Mouse (Mus musculus): ENCODE results near the gene Soat1.

Soat1 gene

GRCm38 (mm10) chr1:156424054-156424453, 50.1 kb downstream of the Soat1 start:
- in situ Hi-C loops (cut with MboI) = loop anchor here (25.0 kb wide), 1 partner anchor 663 kb away; no protein-coding TSS in a partner anchor

GRCm38 (mm10) chr1:156423493-156423892, 50.6 kb downstream of the Soat1 start:
- in situ Hi-C loops (cut with MboI) = loop anchor here (25.0 kb wide), 1 partner anchor 664 kb away; no protein-coding TSS in a partner anchor

GRCm38 (mm10) chr1:156422856-156423255, 51.3 kb downstream of the Soat1 start:
- in situ Hi-C loops (cut with MboI) = loop anchor here (25.0 kb wide), 1 partner anchor 664 kb away; no protein-coding TSS in a partner anchor

- in situ Hi-C loops (cut with MboI) = loop anchor here (25.0 kb wide), 1 partner anchor 667 kb away; no protein-coding TSS in a partner anchor
Observed at GRCm38 (mm10) chr1:156420671-156421297, 53.3 kb downstream of the Soat1 start, which contains the start of gene Axdnd1. TSS of gene Axdnd1 (minus strand) at chr1:156421159.

- in situ Hi-C loops (cut with MboI) = loop anchor here (10.0 to 25.0 kb wide), 2 partner anchors 217 to 669 kb away; no protein-coding TSS in a partner anchor
Observed at GRCm38 (mm10) chr1:156418170-156418569, 56.0 kb downstream of the Soat1 start.

GRCm38 (mm10) chr1:156408521-156408920, 65.6 kb downstream of the Soat1 start:
- in situ Hi-C loops (cut with MboI) = loop anchor here (25.0 kb wide), 1 partner anchor 679 kb away; no protein-coding TSS in a partner anchor

- in situ Hi-C loops (cut with MboI) = loop anchor here (25.0 kb wide), 1 partner anchor 679 kb away; no protein-coding TSS in a partner anchor
Observed at GRCm38 (mm10) chr1:156408004-156408403, 66.1 kb downstream of the Soat1 start.

- in situ Hi-C loops (cut with MboI) = loop anchor here (25.0 kb wide), 1 partner anchor 684 kb away; no protein-coding TSS in a partner anchor
Observed at GRCm38 (mm10) chr1:156403251-156403650, 70.9 kb downstream of the Soat1 start.

GRCm38 (mm10) chr1:156402491-156402890, 71.6 kb downstream of the Soat1 start:
- in situ Hi-C loops (cut with MboI) = loop anchor here (25.0 kb wide), 1 partner anchor 685 kb away; no protein-coding TSS in a partner anchor

- in situ Hi-C loops (cut with MboI) = loop anchor here (25.0 kb wide), 1 partner anchor 687 kb away; no protein-coding TSS in a partner anchor
Observed at GRCm38 (mm10) chr1:156400159-156400558, 74.0 kb downstream of the Soat1 start.

- in situ Hi-C loops (cut with MboI) = no loop called here
Observed at GRCm38 (mm10) chr1:156393148-156393547, 81.0 kb downstream of the Soat1 start.

- in situ Hi-C loops (cut with MboI) = no loop called here
Observed at GRCm38 (mm10) chr1:156386880-156387279, 87.3 kb downstream of the Soat1 start.

GRCm38 (mm10) chr1:156386232-156386631, 87.9 kb downstream of the Soat1 start:
- in situ Hi-C loops (cut with MboI) = no loop called here

GRCm38 (mm10) chr1:156381217-156381616, 92.9 kb downstream of the Soat1 start:
- in situ Hi-C loops (cut with MboI) = no loop called here

Data from mature B cell (primary cell).